Mouse (Mus musculus) CH12.LX (cell line): ENCODE measurements around the gene Tnnc1.

ENCODE experiments used
- CTCF ChIP-seq, 2 experiments: IDR thresholded peaks in 1 of 2; conservative IDR thresholded peaks in 1 of 2; 2 replicates each; pipeline ENCODE4 v1.5.1; 2011 to 2012; ENCODE audit warnings: low read depth in 2 of 2, low read length in 2 of 2, improper control_type of control experiment in 1 of 2, inconsistent platforms in 1 of 2, mild to moderate bottlenecking in 1 of 2, moderate library complexity in 1 of 2
- POLR2A ChIP-seq: IDR thresholded peaks from 2 replicates; pipeline ENCODE4 v1.6.1; 2011; ENCODE audit warnings: low read depth, mild to moderate bottlenecking, improper control_type of control experiment, low read length
- ZKSCAN1 ChIP-seq: IDR thresholded peaks from 2 replicates; pipeline ENCODE4 v1.6.1; 2012; ENCODE audit warnings: low read depth, inconsistent platforms, low read length, improper control_type of control experiment, borderline replicate concordance

- no peak for TF ChIP-seq POLR2A
- no peak for TF ChIP-seq ZKSCAN1
- no peak for TF ChIP-seq CTCF (conservative IDR thresholded peaks at IDR 0.05 in 1 of 2, IDR thresholded peaks at IDR 0.05 in 1 of 2; ENCODE audit: low read depth in 2 of 2, low read length in 2 of 2)
Observed at GRCm38 (mm10) chr14:31200038-31200437, 8.1 kb upstream of the Tnnc1 start.
